Mouse (Mus musculus) embryonic facial prominence, embryonic 10.5 days (tissue): Measurements from ENCODE around the gene Itsn1. TPM values are rescaled to one million over a fixed set of nuclear protein-coding genes. Genes with fewer than 3 reads are reported as not detected.

Experiments used
- DNase-seq: peaks from one replicate; pipeline ENCODE4 v3.0.0-alpha.2; 2017; ENCODE audit warnings: low spot score
- H3K27ac ChIP-seq: fragments of 300-500 bp; sonication (generic); replicated peaks from 2 replicates; pipeline ENCODE4 v1.5.1; 2016; ENCODE audit warnings: mild to moderate bottlenecking
- H3K27me3 ChIP-seq: fragments of 300-500 bp; sonication (generic); replicated peaks from 2 replicates; pipeline ENCODE4 v1.6.1; 2016; ENCODE audit warnings: low read depth, mild to moderate bottlenecking; ENCODE audit not compliant: poor library complexity, severe bottlenecking
- H3K36me3 ChIP-seq: fragments of 300-500 bp; sonication (generic); replicated peaks from 2 replicates; pipeline ENCODE4 v1.6.1; 2016; ENCODE audit warnings: mild to moderate bottlenecking, moderate library complexity
- H3K4me1 ChIP-seq: fragments of 300-500 bp; sonication (generic); 2 replicates; pipeline ENCODE4 v1.6.1; 2016
- H3K4me3 ChIP-seq: fragments of 300-500 bp; sonication (generic); 2 replicates; pipeline ENCODE4 v1.5.1; 2016; ENCODE audit warnings: mild to moderate bottlenecking, moderate library complexity
- H3K9me3 ChIP-seq: fragments of 300-500 bp; sonication (generic); 2 replicates; pipeline ENCODE4 v1.6.1; 2016; ENCODE audit warnings: mild to moderate bottlenecking
- WGBS: fragments of 180-500 bp; shearing (Covaris S2); methylation state at CpG from one replicate; pipeline ENCODE4 v1.1.7; 2016; 5-methylcytosine and 5-hydroxymethylcytosine counted together
- polyA plus RNA-seq: library from polyadenylated mRNA; unstranded; fragments of >200 nt; fragmentation: Nextera tagmentation; extraction: Ambion mirVana; gene quantifications from 2 replicates; pipeline ENCODE4 v1.2.1, GENCODE M21; 2016

Itsn1 gene
- polyA plus RNA-seq, 1 experiment from 2014 or later, result 40.1 TPM

GRCm38 (mm10) chr16:91762476-91762875 is 33.4 kb downstream of the Itsn1 start:
- Histone ChIP-seq H3K9me3 (no peaks in the 10 kb centered on the region), H3K36me3 (peaks cover 5% of the 10 kb centered on the region), H3K27me3 (no peaks in the 10 kb centered on the region), H3K4me1 (peaks cover 50% of the 10 kb centered on the region), H3K27ac (no peak overlapping the region), H3K4me3 (no peak overlapping the region)
- WGBS, result 61% methylated on average over 7 of the region's 7 CpGs
- DNase-seq, result no peak

GRCm38 (mm10) chr16:91763975-91764374 is 34.9 kb downstream of the Itsn1 start:
- H3K4me3 ChIP-seq, result no peak overlapping the region
- H3K27me3 ChIP-seq, result no peaks in the 10 kb centered on the region
- 0 out of 2 replicates have a peak overlapping the region, but pooled peaks have one; percentile 41 for H3K27ac ChIP-seq
- 68% methylated on average over 6 of the region's 6 CpGs for WGBS
- no peaks in the 10 kb centered on the region for H3K9me3 ChIP-seq
- DNase-seq, result no peak
- H3K36me3 ChIP-seq, result peaks cover 11% of the 10 kb centered on the region
- peaks cover 54% of the 10 kb centered on the region for H3K4me1 ChIP-seq

- DNase-seq, result no peak
- WGBS, result 82% methylated on average over 6 of the region's 6 CpGs
Measured at GRCm38 (mm10) chr16:91764414-91764813, 35.3 kb downstream of the Itsn1 start.

GRCm38 (mm10) chr16:91765121-91765815 is 36.2 kb downstream of the Itsn1 start:
- peaks cover 59% of the 10 kb centered on the region for H3K4me1 ChIP-seq
- peaks cover 11% of the 10 kb centered on the region for H3K36me3 ChIP-seq
- H3K9me3 ChIP-seq, result no peaks in the 10 kb centered on the region
- H3K27ac ChIP-seq, result no peak overlapping the region
- H3K4me3 ChIP-seq, result no peak overlapping the region
- H3K27me3 ChIP-seq, result no peaks in the 10 kb centered on the region
- WGBS, result 90% methylated on average over 15 of the region's 15 CpGs
- no peak for DNase-seq

More at GRCm38 (mm10) chr16:91764414-91764813, 35.3 kb downstream of the Itsn1 start:
- Histone ChIP-seq H3K4me1 (peaks cover 54% of the 10 kb centered on the region), H3K27me3 (no peaks in the 10 kb centered on the region), H3K36me3 (peaks cover 11% of the 10 kb centered on the region), H3K9me3 (no peaks in the 10 kb centered on the region), H3K27ac (0 out of 2 replicates have a peak overlapping the region, but pooled peaks have one; percentile 10), H3K4me3 (no peak overlapping the region)

GRCm38 (mm10) chr16:91765816-91766210 is 36.7 kb downstream of the Itsn1 start:
- H3K4me3 ChIP-seq, result no peak overlapping the region
- H3K36me3 ChIP-seq, result 0 out of 2 replicates have a peak, but pooled peaks cover 6% of the 10 kb centered on the region
- H3K9me3 ChIP-seq, result no peaks in the 10 kb centered on the region
- peaks cover 61% of the 10 kb centered on the region for H3K4me1 ChIP-seq
- H3K27ac ChIP-seq, result no peak overlapping the region
- H3K27me3 ChIP-seq, result no peaks in the 10 kb centered on the region
- DNase-seq, result no peak
- WGBS, result 89% methylated on average over 15 of the region's 15 CpGs

- no peaks in the 10 kb centered on the region for H3K27me3 ChIP-seq
- H3K4me3 ChIP-seq, result no peak overlapping the region
- H3K4me1 ChIP-seq, result peaks cover 64% of the 10 kb centered on the region
- no peak overlapping the region for H3K27ac ChIP-seq
- no peaks in the 10 kb centered on the region for H3K9me3 ChIP-seq
- 92% methylated on average over 11 of the region's 11 CpGs for WGBS
- 0 out of 2 replicates have a peak, but pooled peaks cover 6% of the 10 kb centered on the region for H3K36me3 ChIP-seq
- no peak for DNase-seq
Measured at GRCm38 (mm10) chr16:91767165-91767701, 38.2 kb downstream of the Itsn1 start.

GRCm38 (mm10) chr16:91768586-91768985 is 39.5 kb downstream of the Itsn1 start:
- Histone ChIP-seq H3K4me3 (no peak overlapping the region), H3K27ac (no peak overlapping the region), H3K27me3 (no peaks in the 10 kb centered on the region), H3K9me3 (no peaks in the 10 kb centered on the region), H3K4me1 (peaks cover 60% of the 10 kb centered on the region), H3K36me3 (0 out of 2 replicates have a peak, but pooled peaks cover 6% of the 10 kb centered on the region)
- WGBS, result 92% methylated on average over 6 of the region's 6 CpGs
- DNase-seq, result no peak

GRCm38 (mm10) chr16:91769911-91770310 is 40.8 kb downstream of the Itsn1 start:
- no peak overlapping the region for H3K4me3 ChIP-seq
- no peaks in the 10 kb centered on the region for H3K9me3 ChIP-seq
- H3K4me1 ChIP-seq, result peaks cover 48% of the 10 kb centered on the region
- H3K36me3 ChIP-seq, result 0 out of 2 replicates have a peak, but pooled peaks cover 6% of the 10 kb centered on the region
- H3K27ac ChIP-seq, result no peak overlapping the region
- no peaks in the 10 kb centered on the region for H3K27me3 ChIP-seq
- no peak for DNase-seq
- 82% methylated on average over 5 of the region's 5 CpGs for WGBS

- Histone ChIP-seq H3K4me3 (no peak overlapping the region), H3K36me3 (0 out of 2 replicates have a peak, but pooled peaks cover 6% of the 10 kb centered on the region), H3K4me1 (peaks cover 48% of the 10 kb centered on the region), H3K27ac (no peak overlapping the region), H3K27me3 (no peaks in the 10 kb centered on the region), H3K9me3 (no peaks in the 10 kb centered on the region)
- peak; percentile 20 for DNase-seq
- 47% methylated on average over 5 of the region's 5 CpGs for whole genome bisulfite sequencing
Measured at GRCm38 (mm10) chr16:91770662-91771061, 41.6 kb downstream of the Itsn1 start.

GRCm38 (mm10) chr16:91771334-91771733 is 42.3 kb downstream of the Itsn1 start:
- peaks cover 41% of the 10 kb centered on the region for H3K4me1 ChIP-seq
- DNase-seq, result no peak
- no peaks in the 10 kb centered on the region for H3K27me3 ChIP-seq
- H3K9me3 ChIP-seq, result no peaks in the 10 kb centered on the region
- no peak overlapping the region for H3K27ac ChIP-seq
- H3K4me3 ChIP-seq, result no peak overlapping the region
- 81% methylated on average over 6 of the region's 6 CpGs for WGBS
- 0 out of 2 replicates have a peak, but pooled peaks cover 6% of the 10 kb centered on the region for H3K36me3 ChIP-seq

GRCm38 (mm10) chr16:91772586-91772985 is 43.5 kb downstream of the Itsn1 start:
- Histone ChIP-seq H3K4me1 (peaks cover 34% of the 10 kb centered on the region), H3K27ac (no peak overlapping the region), H3K36me3 (0 out of 2 replicates have a peak, but pooled peaks cover 6% of the 10 kb centered on the region), H3K27me3 (no peaks in the 10 kb centered on the region), H3K4me3 (no peak overlapping the region), H3K9me3 (no peaks in the 10 kb centered on the region)
- no peak for DNase-seq
- WGBS, result 87% methylated on average over 7 of the region's 7 CpGs

GRCm38 (mm10) chr16:91779576-91779975 is 50.5 kb downstream of the Itsn1 start:
- no peak overlapping the region for H3K4me3 ChIP-seq
- peaks cover 17% of the 10 kb centered on the region for H3K36me3 ChIP-seq
- 79% methylated on average over 10 of the region's 10 CpGs for WGBS
- H3K27ac ChIP-seq, result no peak overlapping the region
- no peaks in the 10 kb centered on the region for H3K9me3 ChIP-seq
- no peaks in the 10 kb centered on the region for H3K27me3 ChIP-seq
- 0 out of 2 replicates have a peak, but pooled peaks cover 3% of the 10 kb centered on the region for H3K4me1 ChIP-seq
- DNase-seq, result no peak

GRCm38 (mm10) chr16:91780151-91780550 is 51.1 kb downstream of the Itsn1 start:
- Histone ChIP-seq H3K27me3 (no peaks in the 10 kb centered on the region), H3K9me3 (no peaks in the 10 kb centered on the region), H3K4me3 (no peak overlapping the region), H3K27ac (no peak overlapping the region), H3K4me1 (0 out of 2 replicates have a peak, but pooled peaks cover 3% of the 10 kb centered on the region), H3K36me3 (peaks cover 23% of the 10 kb centered on the region)
- DNase-seq, result no peak
- 89% methylated on average over 7 of the region's 7 CpGs for WGBS
